Comparison of ENCODE assay signal across 29 mouse cellular contexts in the genomic region with DNA sequence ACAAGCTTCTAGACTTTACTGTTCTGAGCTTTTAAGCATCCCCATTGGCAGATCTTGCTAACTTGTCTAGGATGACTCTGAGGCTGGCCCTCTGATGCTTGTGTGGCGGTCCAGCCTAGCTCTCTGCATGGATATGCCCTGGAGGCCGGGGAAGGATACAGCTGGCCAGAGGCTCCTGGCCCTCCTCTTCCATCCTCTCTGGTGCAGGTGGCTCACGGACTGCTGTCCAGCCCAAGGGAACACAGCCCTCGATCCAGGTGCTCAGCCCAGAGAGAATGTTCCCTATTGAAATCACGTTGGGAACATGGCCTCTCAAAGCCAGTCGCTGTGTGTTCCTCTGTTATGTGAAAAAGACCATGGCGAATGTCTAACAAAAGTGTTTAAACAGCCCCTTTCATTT. TPM values are rescaled to one million over a fixed set of nuclear protein-coding genes. Genes with fewer than 3 reads are reported as not detected.
DNase-seq lines count a peak whose midpoint lies in the region; ATAC-seq and TF ChIP-seq lines count a peak whose summit lies in the region.
"Had no signal": no experiment of that assay in that cellular context is flagged by ENCODE, and none has a peak within 500 bp of the region (broad histone marks: within the 10 kb centered on the region; RNA-seq: fewer than 3 reads in every experiment).

No protein-coding gene starts in this region.

- no peak for TF ChIP-seq CTCF in hindbrain, postnatal 0 days (IDR thresholded peaks at IDR 0.05; ENCODE audit: low read depth)

- no peaks in the 10 kb centered on the region for H3K9me3 ChIP-seq in hindbrain, embryonic 11.5 days (ENCODE audit: control insufficient read depth, low read length)
- H3K9me3 ChIP-seq in hindbrain, postnatal 0 days (ENCODE audit: low read length): no peaks in the 10 kb centered on the region
- no peaks in the 10 kb centered on the region for H3K9me3 ChIP-seq in neural tube, embryonic 12.5 days
- H3K9me3 ChIP-seq in neural tube, embryonic 15.5 days (replicated peaks): no peaks in the 10 kb centered on the region
- H3K9me3 ChIP-seq: embryonic facial prominence, embryonic 12.5 days; embryonic facial prominence, embryonic 15.5 days; forebrain, embryonic 13.5 days; heart, embryonic 10.5 days; heart, embryonic 13.5 days had no signal

- no peaks in the 10 kb centered on the region for H3K36me3 ChIP-seq in hindbrain, embryonic 11.5 days (ENCODE audit: control insufficient read depth, insufficient read depth, low read length)
- no peaks in the 10 kb centered on the region for H3K36me3 ChIP-seq in hindbrain, postnatal 0 days (ENCODE audit: insufficient read depth, low read length)
- H3K36me3 ChIP-seq in neural tube, embryonic 12.5 days: no peaks in the 10 kb centered on the region
- H3K36me3 ChIP-seq in neural tube, embryonic 15.5 days: no peaks in the 10 kb centered on the region
- H3K36me3 ChIP-seq: embryonic facial prominence, embryonic 12.5 days; embryonic facial prominence, embryonic 15.5 days; heart, embryonic 10.5 days; heart, embryonic 13.5 days had no signal

- 0 out of 2 replicates have a peak, but pooled peaks cover 4% of the 10 kb centered on the region for H3K4me1 ChIP-seq in hindbrain, embryonic 11.5 days (replicated peaks; ENCODE audit: control insufficient read depth, insufficient read depth, low read length)
- no peaks in the 10 kb centered on the region for H3K4me1 ChIP-seq in hindbrain, postnatal 0 days (ENCODE audit: insufficient read depth, low read length)
- H3K4me1 ChIP-seq in neural tube, embryonic 12.5 days: peaks cover 18% of the 10 kb centered on the region
- H3K4me1 ChIP-seq in neural tube, embryonic 15.5 days: peaks cover 4% of the 10 kb centered on the region; the same call in 1 of the 2 replicates
- H3K4me1 ChIP-seq: embryonic facial prominence, embryonic 12.5 days; embryonic facial prominence, embryonic 15.5 days; heart, embryonic 10.5 days; heart, embryonic 13.5 days had no signal

- no peaks in the 10 kb centered on the region for H3K27me3 ChIP-seq in hindbrain, embryonic 11.5 days (ENCODE audit: control insufficient read depth, insufficient read depth, low read length)
- H3K27me3 ChIP-seq in hindbrain, postnatal 0 days (ENCODE audit: insufficient read depth, low read length): peaks cover 6% of the 10 kb centered on the region; the same call in 1 of the 2 replicates
- no peaks in the 10 kb centered on the region for H3K27me3 ChIP-seq in neural tube, embryonic 12.5 days (replicated peaks)
- H3K27me3 ChIP-seq in neural tube, embryonic 15.5 days (replicated peaks): 0 out of 2 replicates have a peak, but pooled peaks cover 3% of the 10 kb centered on the region
- H3K27me3 ChIP-seq: embryonic facial prominence, embryonic 12.5 days; embryonic facial prominence, embryonic 15.5 days; heart, embryonic 13.5 days had no signal

- H3K9ac ChIP-seq in hindbrain, embryonic 11.5 days (ENCODE audit: low read depth, low read length): no peak overlapping the region
- H3K9ac ChIP-seq in hindbrain, postnatal 0 days (replicated peaks; ENCODE audit: low read length): no peak overlapping the region
- no peak overlapping the region for H3K9ac ChIP-seq in neural tube, embryonic 12.5 days
- H3K9ac ChIP-seq in neural tube, embryonic 15.5 days (replicated peaks): no peak overlapping the region
- H3K9ac ChIP-seq: embryonic facial prominence, embryonic 12.5 days; embryonic facial prominence, embryonic 15.5 days; forebrain, embryonic 13.5 days; heart, embryonic 13.5 days; hindbrain, embryonic 14.5 days had no signal

- H3K27ac ChIP-seq in hindbrain, embryonic 11.5 days (ENCODE audit: low read depth, low read length): no peak overlapping the region
- H3K27ac ChIP-seq in hindbrain, postnatal 0 days: no peak overlapping the region
- no peak overlapping the region for H3K27ac ChIP-seq in neural tube, embryonic 12.5 days
- no peak overlapping the region for H3K27ac ChIP-seq in neural tube, embryonic 15.5 days (replicated peaks)
- H3K27ac ChIP-seq: embryonic facial prominence, embryonic 12.5 days; embryonic facial prominence, embryonic 15.5 days; forebrain, embryonic 13.5 days; heart, adult 2 months; heart, embryonic 10.5 days; heart, embryonic 13.5 days; hindbrain, embryonic 14.5 days had no signal

- no peak overlapping the region for H3K4me2 ChIP-seq in hindbrain, embryonic 11.5 days (replicated peaks; ENCODE audit: low read depth, low read length)
- no peak overlapping the region for H3K4me2 ChIP-seq in hindbrain, postnatal 0 days (ENCODE audit: low read depth, low read length)
- H3K4me2 ChIP-seq in neural tube, embryonic 12.5 days (replicated peaks): no peak overlapping the region
- H3K4me2 ChIP-seq in neural tube, embryonic 15.5 days: no peak overlapping the region
- H3K4me2 ChIP-seq: embryonic facial prominence, embryonic 12.5 days; embryonic facial prominence, embryonic 15.5 days; forebrain, embryonic 13.5 days; heart, embryonic 13.5 days; hindbrain, embryonic 14.5 days had no signal

- H3K4me3 ChIP-seq in hindbrain, embryonic 11.5 days (ENCODE audit: low read depth, low read length): no peak overlapping the region
- no peak overlapping the region for H3K4me3 ChIP-seq in hindbrain, postnatal 0 days (ENCODE audit: low read length)
- no peak overlapping the region for H3K4me3 ChIP-seq in neural tube, embryonic 12.5 days
- no peak overlapping the region for H3K4me3 ChIP-seq in neural tube, embryonic 15.5 days (replicated peaks)
- H3K4me3 ChIP-seq: embryonic facial prominence, embryonic 12.5 days; embryonic facial prominence, embryonic 15.5 days; forebrain, embryonic 13.5 days; heart, adult 2 months; heart, embryonic 10.5 days; heart, embryonic 13.5 days had no signal

- DNase-seq in embryo, embryonic 10.5 days (ENCODE audit: low spot score): peak; percentile 23
- no peak for DNase-seq in embryo, embryonic 11 days
- DNase-seq in hindbrain, embryonic 11.5 days (ENCODE audit: low spot score): peak; percentile 20
- no peak for DNase-seq in hindbrain, postnatal 0 days (ENCODE audit: low spot score)
- DNase-seq: adrenal gland, adult 8-10 months; adrenal gland, postnatal 25 days; cerebellum, adult 11-12 months; cerebellum, adult 8-10 months; cerebellum, postnatal 10 days; cerebellum, postnatal 36 days; gastrocnemius, postnatal 10 days; gastrocnemius, postnatal 36 days; heart, adult 2 months; heart, postnatal 14 days; heart, postnatal 4 days had no signal

- ATAC-seq in hindbrain, embryonic 11.5 days (ENCODE audit: low FRiP score): peak; percentile 23; the same call in 1 of the 2 replicates
- no peak for ATAC-seq in hindbrain, postnatal 0 days
- peak; percentile 77 for ATAC-seq in neural tube, embryonic 12.5 days (ENCODE audit: low FRiP score, low read depth)
- ATAC-seq in neural tube, embryonic 15.5 days (ENCODE audit: low FRiP score): no peak
- ATAC-seq: activated CD4-positive, CD25-positive, alpha-beta regulatory T cell, adult 4 months; forebrain, embryonic 13.5 days; forebrain, embryonic 16.5 days had no signal

- WGBS in hindbrain, embryonic 11.5 days: 55% methylated on average over 7 of the region's 7 CpGs
- WGBS in hindbrain, postnatal 0 days: 70% methylated on average over 7 of the region's 7 CpGs
- WGBS in neural tube, embryonic 12.5 days: 35% methylated on average over 7 of the region's 7 CpGs
- 42% methylated on average over 7 of the region's 7 CpGs for WGBS in neural tube, embryonic 15.5 days

RNA-seq across cellular contexts. Expression of a gene that starts 27.8 kb away (rescaled TPM):
- 45.1 and 47.1 TPM in 2 replicates for polyA plus RNA-seq in hindbrain, embryonic 11.5 days (2014; fragmentation: Nextera tagmentation; extraction: Ambion mirVana)
- 2.6 and 3.3 TPM in 2 replicates for total RNA-seq in hindbrain, postnatal 0 days (2014; rRNA removed)
- 0.85 and 1.1 TPM in 2 replicates for polyA plus RNA-seq in hindbrain, postnatal 0 days (2015; fragmentation: Nextera tagmentation; extraction: Ambion mirVana)
- 49.6 and 55.8 TPM in 2 replicates for polyA plus RNA-seq in neural tube, embryonic 12.5 days (2016; fragmentation: Nextera tagmentation; extraction: Ambion mirVana)
- polyA plus RNA-seq in neural tube, embryonic 15.5 days (2015; fragmentation: Nextera tagmentation; extraction: Ambion mirVana): 1.8 and 2.8 TPM in 2 replicates
- total RNA-seq: adrenal gland, adult 8-10 months; adrenal gland, postnatal 25 days; gastrocnemius, adult 18-20 months; gastrocnemius, postnatal 10 days; gastrocnemius, postnatal 36 days; granulocyte monocyte progenitor cell, adult 5-6 weeks; heart, adult 2 months; heart, postnatal 14 days; heart, postnatal 4 days had no signal
- polyA plus RNA-seq: activated CD4-positive, CD25-positive, alpha-beta regulatory T cell, adult 4 months; heart, adult 2 months; heart, embryonic 13.5 days; heart, embryonic 16.5 days; intestine, embryonic 14.5 days had no signal

Comparison
In these comparisons a context has a peak if more than half of its experiments do, and no peak if none do; other contexts are left out.
1. DNase-seq: peak in embryo, embryonic 10.5 days (single experiment) and hindbrain, embryonic 11.5 days (single experiment); none in embryo, embryonic 11 days (single experiment) and hindbrain, postnatal 0 days (single experiment).
2. ATAC-seq: peak in hindbrain, embryonic 11.5 days (single experiment) and neural tube, embryonic 12.5 days (single experiment); none in hindbrain, postnatal 0 days (single experiment) and neural tube, embryonic 15.5 days (single experiment).
3. RNA of a gene that starts 27.8 kb away (polyA plus RNA-seq): 49.6 to 55.8 TPM in neural tube, embryonic 12.5 days and 45.1 to 47.1 TPM in hindbrain, embryonic 11.5 days; 1.8 to 2.8 TPM in neural tube, embryonic 15.5 days and 0.85 to 1.1 TPM in hindbrain, postnatal 0 days; every median in the first group is over 10 times any median in the second.